Mouse (Mus musculus) cerebellum, adult 2 months (tissue): ENCODE results near the gene Trpv4. TPM values are rescaled to one million over a fixed set of nuclear protein-coding genes. Genes with fewer than 3 reads are reported as not detected.

Experiments used
- DNase-seq, 2 experiments: peaks; one replicate each; pipeline ENCODE4 v3.0.0; 2021
- H3K27ac ChIP-seq: fragments of 200-500 bp; 2 replicates; pipeline ENCODE4 v1.5.1; 2012; ENCODE audit warnings: low read length, control low read depth, inconsistent platforms; ENCODE audit not compliant: insufficient read depth
- H3K27me3 ChIP-seq: fragments of 200-500 bp; 2 replicates; pipeline ENCODE4 v1.6.1; 2012; ENCODE audit warnings: inconsistent platforms, mild to moderate bottlenecking, low read length, moderate library complexity; ENCODE audit not compliant: control insufficient read depth, insufficient read depth
- H3K4me1 ChIP-seq: fragments of 200-500 bp; 2 replicates; pipeline ENCODE4 v1.6.1; 2011; ENCODE audit warnings: low read length; ENCODE audit not compliant: control insufficient read depth, insufficient read depth
- H3K4me3 ChIP-seq: fragments of 200-500 bp; replicated peaks from 2 replicates; pipeline ENCODE3; 2011; ENCODE audit warnings: mild to moderate bottlenecking, low read depth, low read length, control low read depth; ENCODE audit not compliant: insufficient read depth
- CTCF ChIP-seq: fragments of 200-500 bp; IDR thresholded peaks from 2 replicates; pipeline ENCODE4 v1.5.1; 2011; ENCODE audit warnings: low read depth, mild to moderate bottlenecking, control low read depth, low read length, moderate library complexity, borderline replicate concordance; ENCODE audit not compliant: insufficient read depth
- POLR2A ChIP-seq: fragments of 200-500 bp; IDR thresholded peaks from 2 replicates; pipeline ENCODE4 v1.6.1; 2011; ENCODE audit warnings: low read length, control low read depth, borderline replicate concordance; ENCODE audit not compliant: insufficient read depth
- WGBS: fragments of 180-500 bp; shearing (Covaris S2); methylation state at CpG from one replicate; pipeline ENCODE4 v1.1.7; 2018; 5-methylcytosine and 5-hydroxymethylcytosine counted together
- polyA plus RNA-seq: library from polyadenylated mRNA; depleted of rRNA; stranded (reverse); fragments of >200 nt; gene quantifications from 2 replicates; pipeline ENCODE4 v1.2.3, GENCODE M21; 2012

Trpv4 gene
- polyA plus RNA-seq, 1 experiment: 3.0 TPM

DNA sequence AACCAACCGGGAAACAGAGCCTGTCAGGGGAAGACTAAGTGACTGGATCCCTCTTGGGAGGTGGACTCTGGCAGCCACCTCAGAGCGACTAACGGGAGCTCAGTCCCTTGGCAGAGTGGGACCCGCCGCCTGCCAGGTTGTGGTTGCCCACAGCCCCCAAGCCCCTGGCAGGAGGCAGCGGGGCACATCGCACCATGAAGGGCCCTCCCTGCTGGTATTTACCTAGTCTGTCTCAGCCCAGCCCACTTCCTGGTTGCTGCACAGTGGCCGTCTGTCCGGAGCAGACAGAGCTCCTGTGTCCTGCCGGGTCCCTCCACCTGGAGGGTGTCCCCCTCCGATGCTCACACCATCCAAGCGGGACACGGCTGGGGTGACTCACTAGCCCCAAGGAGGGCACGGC is 7.2 kb downstream of the Trpv4 start:
- WGBS: 34% methylated on average over 14 of the region's 14 CpGs
- DNase-seq: no peak
- Histone ChIP-seq H3K4me3 (no peak overlapping the region), H3K4me1 (0 out of 2 replicates have a peak, but pooled peaks cover 2% of the 10 kb centered on the region), H3K27ac (no peak overlapping the region), H3K27me3 (no peaks in the 10 kb centered on the region)
- TF ChIP-seq CTCF (no peak), POLR2A (no peak)

DNA sequence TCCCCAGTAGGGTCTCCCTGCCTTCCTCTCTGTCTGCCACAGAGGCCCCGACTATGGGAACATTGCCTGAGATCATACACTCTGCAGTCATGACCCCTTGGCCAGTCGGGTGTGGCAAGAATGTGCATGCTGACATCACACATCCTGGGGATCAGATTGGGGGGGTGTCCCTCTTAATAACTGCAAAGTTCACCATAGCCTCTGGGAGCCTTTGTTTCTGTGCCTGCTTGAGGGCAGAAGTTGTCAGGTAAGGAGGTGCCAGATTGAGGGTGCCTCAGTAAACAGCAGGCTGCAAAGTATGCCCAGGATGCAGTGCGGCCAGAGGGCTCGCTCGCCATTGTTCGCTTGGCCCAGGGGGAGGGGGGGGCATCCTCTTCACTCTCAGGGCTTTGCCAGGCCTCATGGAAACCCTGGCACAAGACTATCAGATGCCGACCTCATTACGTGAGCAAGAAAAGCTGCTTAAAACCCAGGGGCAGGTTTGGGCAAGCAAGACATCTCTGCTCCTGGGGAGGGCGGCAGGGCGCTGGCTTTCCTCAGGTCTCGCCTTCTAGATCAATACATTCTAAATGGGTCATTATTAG is 9.4 kb downstream of the Trpv4 start:
- WGBS: 65% methylated on average over 11 of the region's 11 CpGs
- Histone ChIP-seq H3K27ac (no peak overlapping the region), H3K4me1 (0 out of 2 replicates have a peak, but pooled peaks cover 2% of the 10 kb centered on the region), H3K4me3 (no peak overlapping the region), H3K27me3 (no peaks in the 10 kb centered on the region)
- TF ChIP-seq CTCF (no peak), POLR2A (no peak)
- DNase-seq: no peak

DNA sequence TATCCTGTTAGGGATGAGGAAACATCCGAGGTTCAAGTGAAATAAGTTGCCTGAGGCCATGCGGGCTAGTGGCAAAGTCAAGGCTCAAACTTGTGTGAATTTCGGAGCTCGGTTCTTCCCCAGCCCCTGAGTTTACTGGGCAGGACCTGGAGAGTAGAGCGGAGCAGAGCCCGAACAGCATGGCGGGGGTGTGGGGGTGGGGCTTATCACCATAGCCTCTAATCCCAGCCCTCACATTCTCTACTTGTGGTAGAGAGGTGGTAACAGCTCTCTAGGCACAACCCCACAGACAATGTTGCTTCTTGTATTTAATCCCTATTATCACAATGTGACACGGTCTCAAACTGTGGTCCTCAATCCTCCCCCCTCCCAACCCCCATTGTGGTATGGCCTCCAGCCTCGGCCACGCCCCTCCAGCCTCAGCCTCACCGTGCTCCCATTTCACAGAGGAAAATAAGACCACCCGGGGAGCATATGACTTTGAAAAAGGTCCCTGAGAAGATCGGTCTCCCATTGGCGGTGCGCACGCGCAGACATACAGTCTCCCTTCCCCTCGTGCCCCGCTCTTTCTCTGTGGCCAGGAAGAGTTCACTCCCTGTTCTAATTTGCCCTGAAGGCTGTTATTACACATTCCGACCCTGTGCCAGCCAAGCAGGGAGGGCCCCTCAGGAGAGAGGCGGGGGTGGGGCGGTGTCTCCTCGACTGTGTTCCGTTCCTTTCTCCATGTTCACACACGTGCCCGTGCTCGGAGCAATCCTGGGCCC is 10.8 kb downstream of the Trpv4 start:
- DNase-seq: peak; percentile 20 to 37
- H3K27me3 ChIP-seq: no peaks in the 10 kb centered on the region
- H3K27ac ChIP-seq: no peak overlapping the region
- 0 out of 2 replicates have a peak, but pooled peaks cover 2% of the 10 kb centered on the region for H3K4me1 ChIP-seq
- peak overlapping the region; percentile 53 for H3K4me3 ChIP-seq
- 4% methylated on average over 27 of the region's 27 CpGs for WGBS
- TF ChIP-seq CTCF: no peak
- TF ChIP-seq POLR2A: no peak

DNA sequence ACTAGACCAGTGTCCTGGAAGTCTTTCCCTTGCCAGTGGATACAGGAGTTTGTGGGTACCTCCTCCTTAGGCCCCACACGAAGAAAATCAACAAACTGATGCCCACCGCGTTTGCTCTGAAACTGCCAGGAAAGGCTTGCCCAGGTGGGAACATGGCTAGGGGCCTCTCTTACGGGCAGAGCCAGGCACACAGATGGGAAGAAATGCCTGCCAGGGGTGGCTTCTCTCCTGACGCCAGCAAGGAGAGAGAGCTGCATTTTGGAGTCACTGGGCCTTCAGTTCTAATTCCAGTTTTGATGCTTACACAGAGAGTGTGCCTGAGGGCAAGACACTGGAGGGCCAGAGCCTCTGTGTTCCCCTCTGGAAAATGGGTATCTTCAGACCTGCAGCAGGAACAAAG is 12.3 kb downstream of the Trpv4 start:
- DNase-seq: no peak
- Histone ChIP-seq H3K4me1 (0 out of 2 replicates have a peak, but pooled peaks cover 2% of the 10 kb centered on the region), H3K27me3 (no peaks in the 10 kb centered on the region), H3K4me3 (no peak overlapping the region), H3K27ac (no peak overlapping the region)
- TF ChIP-seq CTCF (no peak), POLR2A (no peak)
- WGBS: 33% methylated on average over 5 of the region's 5 CpGs

DNA sequence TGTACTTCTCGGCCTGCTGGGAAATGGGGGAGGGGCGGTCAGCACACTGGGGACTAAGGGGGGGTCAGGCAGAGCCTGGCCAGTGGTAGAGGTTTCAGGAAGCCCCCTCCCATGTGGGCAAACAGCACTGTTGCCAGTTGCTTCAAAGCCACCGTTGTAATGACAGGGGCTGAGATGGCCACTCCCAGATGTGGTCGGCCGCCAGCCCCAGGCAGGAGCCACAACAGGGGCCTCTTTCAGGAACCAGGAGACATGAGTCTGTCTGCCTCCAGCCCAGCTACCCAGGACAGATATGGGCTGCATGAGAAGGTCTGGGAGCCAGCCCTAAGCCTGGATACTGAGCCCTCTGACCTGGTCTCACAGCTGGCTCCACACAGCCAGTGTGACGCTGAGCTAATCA is 13.3 kb downstream of the Trpv4 start:
- Histone ChIP-seq H3K4me3 (no peak overlapping the region), H3K4me1 (0 out of 2 replicates have a peak, but pooled peaks cover 2% of the 10 kb centered on the region), H3K27ac (no peak overlapping the region), H3K27me3 (no peaks in the 10 kb centered on the region)
- DNase-seq: no peak
- TF ChIP-seq POLR2A (no peak), CTCF (no peak)
- WGBS: 59% methylated on average over 6 of the region's 6 CpGs

DNA sequence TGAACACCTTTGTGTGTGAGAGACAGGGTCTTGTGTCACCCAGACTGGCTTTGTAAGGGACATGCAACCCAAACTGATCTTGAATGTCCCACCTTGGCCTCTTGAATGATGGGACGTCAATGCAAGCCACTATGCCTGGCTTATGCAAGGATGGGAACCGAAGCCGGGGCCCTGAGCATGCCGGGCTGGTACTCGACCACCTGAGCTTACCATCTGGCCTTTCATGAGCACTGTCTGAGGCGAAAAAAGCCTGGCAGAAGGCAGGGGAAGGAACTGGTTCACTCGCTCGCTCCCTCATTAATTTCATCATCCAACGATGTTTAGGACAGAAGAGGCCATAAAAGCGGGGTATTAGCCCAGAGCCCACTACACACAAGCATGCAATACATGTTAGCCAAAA is 17.4 kb downstream of the Trpv4 start:
- TF ChIP-seq POLR2A (no peak), CTCF (no peak)
- 46% methylated on average over 10 of the region's 10 CpGs for WGBS
- Histone ChIP-seq H3K4me1 (peaks cover 8% of the 10 kb centered on the region; the same call in 1 of the 2 replicates), H3K27ac (no peak overlapping the region), H3K27me3 (no peaks in the 10 kb centered on the region), H3K4me3 (no peak overlapping the region)
- no peak for DNase-seq

DNA sequence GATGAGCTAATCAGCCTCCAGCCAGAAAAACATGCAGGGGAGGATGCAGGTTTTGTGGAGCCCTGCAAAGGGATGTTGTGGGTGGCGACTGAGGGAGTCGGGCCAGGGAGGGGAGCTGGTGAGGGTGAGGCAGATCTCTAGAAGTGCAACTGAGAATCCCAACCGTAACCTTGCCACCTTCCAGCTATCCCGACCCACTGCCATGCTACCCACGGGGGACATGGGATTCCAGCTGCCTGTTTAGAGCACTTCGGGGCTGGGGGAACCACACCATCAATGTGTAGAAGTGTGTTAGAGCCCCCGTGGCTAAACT is 18.6 kb downstream of the Trpv4 start:
- H3K27me3 ChIP-seq: no peaks in the 10 kb centered on the region
- no peak for DNase-seq
- WGBS: 25% methylated on average over 7 of the region's 7 CpGs
- H3K4me3 ChIP-seq: no peak overlapping the region
- TF ChIP-seq CTCF (no peak), POLR2A (no peak)
- no peak overlapping the region for H3K27ac ChIP-seq
- H3K4me1 ChIP-seq: peaks cover 8% of the 10 kb centered on the region; the same call in 1 of the 2 replicates
